Mouse (Mus musculus): Measurements from ENCODE around the gene Vegfc.

Gene Vegfc

DNA sequence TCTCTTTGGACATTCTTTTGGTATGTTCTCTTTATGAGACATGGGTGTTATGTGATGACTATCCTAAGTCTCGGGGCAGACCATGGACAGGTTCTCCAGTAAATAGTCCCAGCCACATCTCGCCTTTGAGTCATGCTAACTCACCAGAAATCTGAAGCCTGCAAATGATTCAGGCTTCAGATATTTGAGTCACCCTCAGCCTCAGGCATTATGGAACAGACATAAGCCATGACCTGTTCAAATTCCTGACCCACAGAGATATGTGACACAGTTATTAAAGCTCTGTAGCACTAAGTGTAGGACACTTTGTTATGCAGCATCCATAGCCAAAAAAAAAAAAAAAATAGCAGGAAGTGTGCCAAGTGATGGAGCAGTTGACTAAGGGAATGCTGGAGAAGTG lies 138.8 kb downstream of the Vegfc start:
- no peak for DNase-seq (ENCODE audit: low spot score)

DNA sequence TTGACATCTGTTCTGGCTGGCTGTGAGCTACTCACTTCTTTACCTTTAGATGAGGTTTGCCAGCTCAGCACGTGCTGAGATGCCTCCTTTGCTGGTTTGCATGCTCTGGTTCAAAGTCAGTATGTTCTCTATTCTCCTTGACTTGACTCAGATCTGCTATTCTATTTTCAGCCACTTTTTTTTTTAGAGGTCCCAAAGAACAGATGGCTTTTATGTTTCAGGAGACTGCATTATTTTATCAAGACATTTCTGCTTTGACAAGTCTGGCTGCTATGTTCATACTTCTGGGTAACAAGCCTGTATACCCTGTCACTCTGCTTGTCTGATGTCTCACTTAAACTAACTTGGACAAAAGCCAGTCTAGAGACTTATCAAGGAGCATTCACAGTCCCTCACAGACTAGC lies 151.4 kb downstream of the Vegfc start:
- no peak for DNase-seq (ENCODE audit: low spot score)

DNA sequence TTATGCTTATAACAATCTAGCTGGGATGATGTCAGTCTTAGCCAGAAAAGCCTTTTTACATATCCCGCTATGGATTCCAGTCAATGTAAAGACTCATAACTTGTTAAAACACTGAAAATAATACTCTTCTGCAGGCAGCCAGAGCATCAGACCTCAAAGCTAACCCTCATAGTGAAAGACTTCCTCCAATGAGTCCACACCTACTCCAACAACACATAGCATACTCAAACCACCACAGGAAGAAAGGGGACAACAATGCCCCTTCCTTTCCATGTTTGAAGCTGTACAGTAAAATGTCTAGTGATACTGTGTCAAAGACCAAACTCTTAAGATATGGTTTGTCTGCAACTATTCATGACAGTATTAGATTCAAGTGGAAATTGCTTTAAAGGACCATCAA lies 153.2 kb downstream of the Vegfc start:
- DNase-seq (ENCODE audit: low spot score) = no peak

DNA sequence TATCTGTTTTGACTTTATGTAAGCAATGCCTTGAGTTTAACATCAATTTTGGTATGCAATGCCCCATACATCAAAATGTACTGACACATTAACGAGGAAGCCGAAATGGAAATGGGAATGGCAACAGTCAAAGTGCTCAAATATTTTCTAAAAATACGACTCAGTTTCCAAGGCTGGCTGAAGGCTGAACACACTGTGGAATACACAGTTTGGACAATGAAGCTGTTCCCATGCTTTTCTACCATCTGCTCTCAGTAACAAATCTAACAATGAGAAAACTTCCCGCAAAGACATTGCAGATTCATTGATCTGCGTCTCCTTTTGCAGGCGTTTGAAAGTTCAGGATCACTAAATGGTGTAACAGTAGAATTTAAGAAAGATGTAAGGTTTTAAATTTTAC lies 155.9 kb downstream of the Vegfc start:
- no peak for DNase-seq (ENCODE audit: low spot score)

Data from layer of hippocampus, adult 11-12 months (tissue).